Mouse (Mus musculus) cerebellum, postnatal 4 days (tissue): ENCODE results near the gene Gm14434.
"Not testable (repeated sequence)": the region's sequence is repeated elsewhere in the genome, so short reads cannot be mapped to it uniquely, and the experiment has no call there.

Source experiments
- DNase-seq, 2 experiments: peaks; one replicate each; pipeline ENCODE4 v3.0.0; 2022; ENCODE audit warnings: low spot score in 2 of 2, mixed read lengths in 1 of 2

Gene Gm14434

GRCm38 (mm10) chr2:176486683-176487082, at the start of gene Gm14434:
TSS of gene Gm14434 (minus strand) at chr2:176486783.
- not testable (repeated sequence) for DNase-seq

GRCm38 (mm10) chr2:176520756-176521155, 34.2 kb upstream of the Gm14434 start, which contains the start of gene Zfp967:
TSS of gene Zfp967 (plus strand) at chr2:176521056.
- DNase-seq: not testable (repeated sequence)

- DNase-seq: not testable (repeated sequence)
Measured at GRCm38 (mm10) chr2:176423294-176423693, 63.3 kb downstream of the Gm14434 start, which contains the start of gene Gm14435. TSS of gene Gm14435 (plus strand) at chr2:176423594.
